Mouse (Mus musculus) limb, embryonic 14.5 days (tissue): Measurements from ENCODE around the gene Pex7. TPM values are rescaled to one million over a fixed set of nuclear protein-coding genes. Genes with fewer than 3 reads are reported as not detected.
"Not testable (repeated sequence)": the region's sequence is repeated elsewhere in the genome, so short reads cannot be mapped to it uniquely, and the experiment has no call there.

Experiments used
- ATAC-seq: fragments of 200-750 bp; cut with Nextera tagmentation; 2 replicates; pipeline ENCODE4 v1.8.0; 2017; ENCODE audit warnings: low read depth, moderate number of reproducible peaks, moderate TSS enrichment; ENCODE audit not compliant: low FRiP score
- DNase-seq: peaks from one replicate; pipeline ENCODE4 v3.0.0-alpha.2; 2015; ENCODE audit warnings: low spot score
- H3K27ac ChIP-seq: fragments of 300-500 bp; sonication (generic); replicated peaks from 2 replicates; pipeline ENCODE4 v1.5.1; 2014; ENCODE audit warnings: low read depth, mild to moderate bottlenecking, low read length, moderate library complexity, mixed read lengths
- H3K27me3 ChIP-seq: fragments of 300-500 bp; sonication (generic); 2 replicates; pipeline ENCODE4 v1.6.1; 2014; ENCODE audit warnings: low read length, mixed read lengths; ENCODE audit not compliant: control insufficient read depth, insufficient read depth
- H3K36me3 ChIP-seq: fragments of 300-500 bp; sonication (generic); 2 replicates; pipeline ENCODE4 v1.6.1; 2014; ENCODE audit warnings: mild to moderate bottlenecking, low read length, moderate library complexity, mixed read lengths; ENCODE audit not compliant: control insufficient read depth, insufficient read depth
- H3K4me1 ChIP-seq: fragments of 300-500 bp; sonication (generic); 2 replicates; pipeline ENCODE4 v1.6.1; 2014; ENCODE audit warnings: antibody characterized with exemption, low read length, mixed read lengths; ENCODE audit not compliant: control insufficient read depth, insufficient read depth
- H3K4me2 ChIP-seq: fragments of 300-500 bp; sonication (generic); replicated peaks from 2 replicates; pipeline ENCODE4 v1.6.1; 2014; ENCODE audit warnings: low read depth, mild to moderate bottlenecking, low read length, moderate library complexity; ENCODE audit not compliant: severe bottlenecking
- H3K4me3 ChIP-seq: fragments of 300-500 bp; sonication (generic); replicated peaks from 2 replicates; pipeline ENCODE4 v1.5.1; 2014; ENCODE audit warnings: low read length
- H3K9ac ChIP-seq: fragments of 300-500 bp; sonication (generic); 2 replicates; pipeline ENCODE4 v1.6.1; 2014; ENCODE audit warnings: mild to moderate bottlenecking, low read depth, low read length, moderate library complexity; ENCODE audit not compliant: severe bottlenecking
- H3K9me3 ChIP-seq: fragments of 300-500 bp; sonication (generic); 2 replicates; pipeline ENCODE4 v1.6.1; 2016; ENCODE audit warnings: low read length; ENCODE audit not compliant: control insufficient read depth
- POLR2A ChIP-seq: fragments of 200-500 bp; IDR thresholded peaks from 2 replicates; pipeline ENCODE4 v1.8.0; 2012; ENCODE audit warnings: inconsistent platforms, mild to moderate bottlenecking, moderate library complexity, borderline replicate concordance; ENCODE audit not compliant: insufficient read depth, insufficient read length; ENCODE audit errors: extremely low read depth
- WGBS: fragments of 180-500 bp; shearing (Covaris S2); extraction: QIAGEN DNeasy Blood & Tissue Kit; methylation state at CpG from one replicate; pipeline ENCODE4 v1.1.7; 2014; 5-methylcytosine and 5-hydroxymethylcytosine counted together
- polyA plus RNA-seq, 2 experiments: library from polyadenylated mRNA; depleted of rRNA in 1 of 2; stranded (reverse) in 1 of 2; unstranded in 1 of 2; fragments of >200 nt; fragmentation: Nextera tagmentation in 1 of 2; extraction: Ambion mirVana in 1 of 2; gene quantifications; 2 replicates each; pipeline versions ENCODE4 v1.2.1 to v1.2.3; 2012 to 2014

Pex7 gene
- polyA plus RNA-seq, 2 experiments = 19.2 to 31.5 TPM

GRCm38 (mm10) chr10:19933511-19934383 lies 26.3 kb upstream of the Pex7 start:
- peaks cover 14% of the 10 kb centered on the region for H3K4me1 ChIP-seq
- 1% methylated on average over 48 of the region's 97 CpGs for WGBS
- 0 out of 2 replicates have a peak, but pooled peaks cover 5% of the 10 kb centered on the region for H3K27me3 ChIP-seq
- DNase-seq (peak; percentile 66), ATAC-seq (peak; percentile 72)
- H3K9ac ChIP-seq = peak overlapping the region; percentile 66
- peak overlapping the region; percentile 73 for H3K4me3 ChIP-seq
- peak overlapping the region; percentile 63; the same call in 1 of the 2 replicates for H3K27ac ChIP-seq
- 0 out of 2 replicates have a peak, but pooled peaks have one; percentile 52 for TF ChIP-seq POLR2A
- peak overlapping the region; percentile 85 for H3K4me2 ChIP-seq
- no peaks in the 10 kb centered on the region for H3K9me3 ChIP-seq
- H3K36me3 ChIP-seq = no peaks in the 10 kb centered on the region

GRCm38 (mm10) chr10:19932986-19933385 lies 25.5 kb upstream of the Pex7 start:
- Histone ChIP-seq H3K27me3 (0 out of 2 replicates have a peak, but pooled peaks cover 5% of the 10 kb centered on the region), H3K4me1 (peaks cover 8% of the 10 kb centered on the region), H3K4me3 (peak overlapping the region; percentile 73), H3K9me3 (no peaks in the 10 kb centered on the region), H3K27ac (no peak overlapping the region), H3K36me3 (no peaks in the 10 kb centered on the region), H3K9ac (no peak overlapping the region), H3K4me2 (peak overlapping the region; percentile 85)
- ATAC-seq (no peak), DNase-seq (no peak)
- no peak for TF ChIP-seq POLR2A
- WGBS = 20% methylated on average over 3 of the region's 3 CpGs

GRCm38 (mm10) chr10:19928205-19928604 lies 20.7 kb upstream of the Pex7 start:
- DNase-seq (no peak), ATAC-seq (no peak)
- TF ChIP-seq POLR2A = no peak
- no peak overlapping the region for H3K27ac ChIP-seq
- H3K9ac ChIP-seq = no peak overlapping the region
- H3K4me1 ChIP-seq = no peaks in the 10 kb centered on the region
- H3K9me3 ChIP-seq = no peaks in the 10 kb centered on the region
- 65% methylated on average over 1 of the region's 1 CpGs for WGBS
- H3K36me3 ChIP-seq = no peaks in the 10 kb centered on the region
- no peak overlapping the region for H3K4me2 ChIP-seq
- no peak overlapping the region for H3K4me3 ChIP-seq
- H3K27me3 ChIP-seq = 0 out of 2 replicates have a peak, but pooled peaks cover 5% of the 10 kb centered on the region

GRCm38 (mm10) chr10:19926391-19926897 lies 19.0 kb upstream of the Pex7 start:
- 83% methylated on average over 4 of the region's 4 CpGs for WGBS
- H3K9ac ChIP-seq, H3K9me3 ChIP-seq, H3K27me3 ChIP-seq, DNase-seq, H3K36me3 ChIP-seq, H3K27ac ChIP-seq, H3K4me1 ChIP-seq, ATAC-seq, H3K4me2 ChIP-seq, H3K4me3 ChIP-seq: not testable (repeated sequence)

- Histone ChIP-seq H3K4me3 (no peak overlapping the region), H3K27me3 (no peaks in the 10 kb centered on the region), H3K9ac (no peak overlapping the region), H3K4me1 (no peaks in the 10 kb centered on the region), H3K4me2 (no peak overlapping the region), H3K36me3 (no peaks in the 10 kb centered on the region), H3K9me3 (no peaks in the 10 kb centered on the region), H3K27ac (no peak overlapping the region)
- no peak for ATAC-seq
- WGBS = 79% methylated on average over 2 of the region's 2 CpGs
- no peak for DNase-seq
- TF ChIP-seq POLR2A = no peak
Observed at GRCm38 (mm10) chr10:19924256-19924655, 16.8 kb upstream of the Pex7 start.
